Mouse (Mus musculus): ENCODE results near the gene Fam189a2.

Gene Fam189a2

GRCm38 (mm10) chr19:24024667-24025066 lies 6.2 kb downstream of the Fam189a2 start:
- peak; percentile 80 for DNase-seq

- peak; percentile 73 for DNase-seq
Observed at GRCm38 (mm10) chr19:24024131-24024530, 6.7 kb downstream of the Fam189a2 start.

GRCm38 (mm10) chr19:24023351-24023750 lies 7.5 kb downstream of the Fam189a2 start:
- DNase-seq: peak; percentile 78

GRCm38 (mm10) chr19:24022771-24023170 lies 8.0 kb downstream of the Fam189a2 start:
- peak; percentile 84 for DNase-seq

- DNase-seq: peak; percentile 75
Observed at GRCm38 (mm10) chr19:24022301-24022700, 8.5 kb downstream of the Fam189a2 start.

GRCm38 (mm10) chr19:24020736-24021135 lies 10.1 kb downstream of the Fam189a2 start:
- peak; percentile 51 for DNase-seq

GRCm38 (mm10) chr19:24019609-24020008 lies 11.2 kb downstream of the Fam189a2 start:
- peak; percentile 88 for DNase-seq

GRCm38 (mm10) chr19:24018396-24018795 lies 12.4 kb downstream of the Fam189a2 start:
- DNase-seq: peak; percentile 85

GRCm38 (mm10) chr19:24017892-24018291 lies 12.9 kb downstream of the Fam189a2 start:
- peak; percentile 95 for DNase-seq

GRCm38 (mm10) chr19:24017427-24017826 lies 13.4 kb downstream of the Fam189a2 start:
- peak; percentile 98 for DNase-seq

GRCm38 (mm10) chr19:24016706-24017386 lies 14.0 kb downstream of the Fam189a2 start:
- peak; percentile 98 for DNase-seq

- peak; percentile 62 for DNase-seq
Observed at GRCm38 (mm10) chr19:24013241-24013640, 17.6 kb downstream of the Fam189a2 start.

GRCm38 (mm10) chr19:24012479-24012878 lies 18.3 kb downstream of the Fam189a2 start:
- peak; percentile 79 for DNase-seq

- peak; percentile 98 for DNase-seq
Observed at GRCm38 (mm10) chr19:24007638-24008360, 23.0 kb downstream of the Fam189a2 start.

GRCm38 (mm10) chr19:24007002-24007637 lies 23.7 kb downstream of the Fam189a2 start:
- DNase-seq: peak; percentile 93

- DNase-seq: peak; percentile 84
Observed at GRCm38 (mm10) chr19:23995766-23996399, 34.9 kb downstream of the Fam189a2 start.

GRCm38 (mm10) chr19:23988166-23988565 lies 42.7 kb downstream of the Fam189a2 start:
- DNase-seq: peak; percentile 71

- peak; percentile 94 for DNase-seq
Observed at GRCm38 (mm10) chr19:23987291-23987690, 43.5 kb downstream of the Fam189a2 start.

- DNase-seq: no peak
Observed at GRCm38 (mm10) chr19:23984186-23984585, 46.6 kb downstream of the Fam189a2 start.

GRCm38 (mm10) chr19:23980598-23980997 lies 50.2 kb downstream of the Fam189a2 start:
- DNase-seq: peak; percentile 68

GRCm38 (mm10) chr19:23977901-23978443 lies 52.8 kb downstream of the Fam189a2 start:
- no peak for DNase-seq

- peak; percentile 99 for DNase-seq
Observed at GRCm38 (mm10) chr19:23972881-23973649, 57.8 kb downstream of the Fam189a2 start.
